Mouse (Mus musculus): ENCODE results near the gene Chst5.

DNA sequence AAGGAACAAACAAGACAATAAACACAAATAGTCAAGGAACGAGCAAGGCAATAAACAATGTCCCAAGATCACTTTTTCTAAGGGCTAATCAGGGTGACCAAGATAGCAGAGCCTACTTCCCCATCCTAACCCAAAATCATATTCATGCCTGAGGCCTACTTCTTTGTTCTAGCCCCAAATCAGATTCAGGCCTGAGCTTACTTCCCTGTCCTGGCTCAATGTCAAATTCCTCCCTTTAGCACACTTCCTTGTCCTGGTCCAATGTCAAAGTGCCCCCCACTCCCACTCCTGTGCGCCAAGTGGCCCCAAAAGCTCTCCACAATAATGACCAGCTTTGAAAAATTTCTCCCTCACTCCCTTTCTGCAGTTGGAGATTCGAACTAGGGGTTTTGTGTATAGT, 26.9 kb upstream of the Chst5 start:
- TF ChIP-seq CTCF (IDR thresholded peaks at IDR 0.05; ENCODE audit: extremely low read depth, insufficient read depth, insufficient read length, insufficient replicate concordance): no peak
- no peak for TF ChIP-seq POLR2A (IDR thresholded peaks at IDR 0.05; ENCODE audit: low read depth, low read length)
